Mouse (Mus musculus) mesoderm, embryonic 11.5 days (tissue): ENCODE data around the gene Engase.

Source experiments
- DNase-seq: peaks from one replicate; pipeline ENCODE4 v3.0.0-alpha.2; 2012; ENCODE audit warnings: low read depth, low spot score

Engase gene

GRCm38 (mm10) chr11:118453886-118454671 is 22.6 kb upstream of the Engase start:
- no peak for DNase-seq

GRCm38 (mm10) chr11:118455788-118456187 is 20.8 kb upstream of the Engase start:
- no peak for DNase-seq

GRCm38 (mm10) chr11:118456937-118457336 is 19.7 kb upstream of the Engase start:
- DNase-seq = no peak

- DNase-seq = peak; percentile 55
Measured at GRCm38 (mm10) chr11:118459051-118459450, 17.6 kb upstream of the Engase start.

- no peak for DNase-seq
Measured at GRCm38 (mm10) chr11:118459536-118459935, 17.1 kb upstream of the Engase start.

GRCm38 (mm10) chr11:118460280-118460679 is 16.3 kb upstream of the Engase start:
- DNase-seq = no peak

- no peak for DNase-seq
Measured at GRCm38 (mm10) chr11:118467441-118468035, 9.1 kb upstream of the Engase start.

- DNase-seq = no peak
Measured at GRCm38 (mm10) chr11:118469509-118470160, 7.0 kb upstream of the Engase start.

GRCm38 (mm10) chr11:118470234-118470966 is 6.2 kb upstream of the Engase start:
- DNase-seq = peak; percentile 67

GRCm38 (mm10) chr11:118471676-118472075 is 5.0 kb upstream of the Engase start:
- DNase-seq = peak; percentile 30

- DNase-seq = no peak
Measured at GRCm38 (mm10) chr11:118473161-118473560, 3.5 kb upstream of the Engase start.

- no peak for DNase-seq
Measured at GRCm38 (mm10) chr11:118473842-118474500, 2.7 kb upstream of the Engase start.

- no peak for DNase-seq
Measured at GRCm38 (mm10) chr11:118475496-118476083, 1.0 kb upstream of the Engase start.

- no peak for DNase-seq
Measured at GRCm38 (mm10) chr11:118479776-118480175, 3.1 kb downstream of the Engase start.

- no peak for DNase-seq
Measured at GRCm38 (mm10) chr11:118481231-118481630, 4.6 kb downstream of the Engase start.

GRCm38 (mm10) chr11:118481751-118482150 is 5.1 kb downstream of the Engase start:
- no peak for DNase-seq

GRCm38 (mm10) chr11:118484169-118484568 is 7.5 kb downstream of the Engase start:
- no peak for DNase-seq

- DNase-seq = no peak
Measured at GRCm38 (mm10) chr11:118485338-118485737, 8.7 kb downstream of the Engase start.

GRCm38 (mm10) chr11:118485780-118486179 is 9.2 kb downstream of the Engase start:
- DNase-seq = no peak

- DNase-seq = no peak
Measured at GRCm38 (mm10) chr11:118486281-118486680, 9.7 kb downstream of the Engase start.
